Mouse (Mus musculus): ENCODE measurements around the gene Fzr1.

DNA sequence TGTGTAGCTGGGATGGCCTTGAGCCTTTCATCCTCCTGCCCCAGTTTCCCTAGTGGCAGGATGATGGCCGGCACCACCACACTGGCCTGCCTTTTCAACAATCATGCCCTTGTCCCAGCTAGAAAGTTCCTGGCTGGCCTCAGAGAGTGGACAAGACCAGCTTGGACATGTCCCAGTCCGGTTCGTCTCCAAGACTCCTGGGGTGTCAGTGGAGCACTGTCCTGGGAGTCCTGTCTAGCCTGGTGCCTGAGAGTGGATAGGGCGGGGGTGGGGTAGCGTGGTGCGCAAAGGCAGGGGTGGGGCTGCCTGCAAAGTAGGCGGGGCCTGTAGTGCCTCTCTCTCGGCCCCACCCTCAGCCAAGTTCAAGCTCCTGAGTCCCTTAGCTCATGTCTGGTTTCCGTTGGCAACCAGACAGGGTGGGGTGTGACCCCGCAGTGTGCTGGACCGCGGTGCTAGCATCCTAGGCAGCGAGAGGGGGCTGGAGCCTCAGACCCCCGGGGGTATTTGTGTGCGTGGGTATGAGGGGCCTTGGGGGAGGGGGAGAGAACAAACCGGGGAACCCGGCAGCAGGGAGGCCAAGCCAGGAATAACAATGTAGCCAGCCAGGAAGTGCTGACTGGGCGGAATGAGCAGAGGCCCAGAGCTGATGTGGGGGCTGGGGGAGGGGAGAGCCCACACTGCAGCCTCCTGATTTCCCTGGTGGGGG lies 23.4 kb upstream of the Fzr1 start:
- no peak for TF ChIP-seq CTCF (IDR thresholded peaks at IDR 0.05; ENCODE audit: low read depth)
- no peak; the same call in none of the 2 replicates for TF ChIP-seq EP300 (IDR thresholded peaks at IDR 0.05; ENCODE audit: low read depth)
